Mouse (Mus musculus) liver, postnatal 0 days (tissue): ENCODE data around the gene Snapc4. TPM values are rescaled to one million over a fixed set of nuclear protein-coding genes. Genes with fewer than 3 reads are reported as not detected.

Source experiments
- ATAC-seq: fragments of 200-750 bp; cut with Nextera tagmentation; 2 replicates; pipeline ENCODE4 v1.8.0; 2017; ENCODE audit warnings: mild to moderate bottlenecking, moderate library complexity
- DNase-seq: peaks from one replicate; pipeline ENCODE4 v3.0.0-alpha.2; 2016
- H3K27ac ChIP-seq: fragments of 300-500 bp; sonication (generic); 2 replicates; pipeline ENCODE4 v1.5.1; 2014; ENCODE audit warnings: antibody characterized with exemption, moderate library complexity, mild to moderate bottlenecking, low read depth
- H3K27me3 ChIP-seq: fragments of 300-500 bp; sonication (generic); 2 replicates; pipeline ENCODE4 v1.6.1; 2014; ENCODE audit warnings: low read length, control low read depth, mixed read lengths; ENCODE audit not compliant: insufficient read depth
- H3K36me3 ChIP-seq: fragments of 300-500 bp; sonication (generic); replicated peaks from 2 replicates; pipeline ENCODE4 v1.6.1; 2014; ENCODE audit warnings: mild to moderate bottlenecking, control low read depth, low read length, moderate library complexity, mixed read lengths; ENCODE audit not compliant: insufficient read depth
- H3K4me1 ChIP-seq: fragments of 300-500 bp; sonication (generic); 2 replicates; pipeline ENCODE4 v1.6.1; 2014; ENCODE audit warnings: antibody characterized with exemption, mild to moderate bottlenecking, control low read depth; ENCODE audit not compliant: insufficient read depth
- H3K4me2 ChIP-seq: fragments of 300-500 bp; sonication (generic); 2 replicates; pipeline ENCODE4 v1.6.1; 2014; ENCODE audit warnings: low read depth, mild to moderate bottlenecking, low read length, moderate library complexity, mixed read lengths
- H3K4me3 ChIP-seq: fragments of 300-500 bp; sonication (generic); 2 replicates; pipeline ENCODE4 v1.5.1; 2014; ENCODE audit warnings: low read depth, low read length
- H3K9ac ChIP-seq: fragments of 300-500 bp; sonication (generic); replicated peaks from 2 replicates; pipeline ENCODE4 v1.6.1; 2014; ENCODE audit warnings: mild to moderate bottlenecking, moderate library complexity
- H3K9me3 ChIP-seq: fragments of 300-500 bp; sonication (generic); 2 replicates; pipeline ENCODE4 v1.6.1; 2016; ENCODE audit warnings: mild to moderate bottlenecking, control low read depth, low read length, mixed read lengths
- CTCF ChIP-seq: sonication (generic); IDR thresholded peaks from 2 replicates; pipeline ENCODE4 v1.5.1; 2016; ENCODE audit warnings: antibody characterized with exemption, low read depth
- EP300 ChIP-seq: IDR thresholded peaks from 2 replicates; pipeline ENCODE4 v1.6.1; 2016; ENCODE audit warnings: antibody characterized with exemption, low read depth, mild to moderate bottlenecking
- WGBS: fragments of 180-500 bp; shearing (Covaris S2); extraction: QIAGEN DNeasy Blood & Tissue Kit; methylation state at CpG from one replicate; pipeline ENCODE4 v1.1.7; 2014; ENCODE audit not compliant: insufficient replicate concordance; 5-methylcytosine and 5-hydroxymethylcytosine counted together
- polyA plus RNA-seq: library from polyadenylated mRNA; unstranded; fragments of >200 nt; fragmentation: Nextera tagmentation; extraction: Ambion mirVana; gene quantifications from 2 replicates; pipeline ENCODE4 v1.2.1, GENCODE M21; 2015

Snapc4 gene
- polyA plus RNA-seq, 1 experiment from 2014 or later = 5.5 TPM

DNA sequence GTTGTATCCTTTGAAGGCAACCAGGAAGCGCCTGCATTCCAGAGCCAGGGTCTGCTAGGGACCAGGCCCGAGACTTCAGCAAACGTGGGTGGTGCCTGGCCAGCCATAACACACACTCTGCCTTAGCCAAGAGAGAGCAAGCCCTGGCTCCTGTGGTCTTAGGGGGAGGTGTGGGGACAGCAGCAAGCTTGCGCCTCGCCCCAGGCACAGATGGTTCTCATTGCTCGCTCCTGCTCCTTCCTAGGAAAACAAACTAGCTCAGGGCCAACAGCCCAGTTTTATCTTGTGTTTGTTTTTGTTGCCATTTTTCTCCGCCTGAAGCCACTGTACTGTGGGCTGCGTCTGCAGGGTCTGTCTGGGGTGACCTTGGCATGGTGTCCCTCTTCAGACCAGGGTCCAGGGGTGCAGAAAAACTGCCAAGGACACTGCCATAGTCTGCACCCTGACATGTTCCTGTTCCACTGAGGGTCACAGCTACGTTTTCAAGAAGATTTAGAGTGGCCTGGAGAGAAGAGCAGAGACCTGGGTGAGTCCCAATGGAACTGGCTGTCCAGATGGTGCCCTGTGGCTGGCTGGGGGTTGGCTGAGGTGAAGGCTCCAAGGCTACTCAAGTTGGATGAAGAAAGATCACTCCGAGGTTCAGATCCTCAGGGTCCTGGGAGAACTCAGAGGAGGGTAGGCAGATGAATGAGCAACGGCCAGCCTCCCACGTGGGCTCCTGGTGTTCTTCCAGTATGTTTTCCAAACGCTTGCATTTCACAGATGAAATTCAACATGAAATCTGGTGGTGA, 66.0 kb downstream of the Snapc4 start:
- TF ChIP-seq CTCF = no peak
- TF ChIP-seq EP300 = no peak
- peak overlapping the region; percentile 96 for H3K4me2 ChIP-seq
- DNase-seq = no peak
- no peak overlapping the region for H3K9ac ChIP-seq
- H3K27ac ChIP-seq = peak overlapping the region; percentile 60; the same call in 1 of the 2 replicates
- no peak overlapping the region for H3K4me3 ChIP-seq
- no peaks in the 10 kb centered on the region for H3K9me3 ChIP-seq
- no peaks in the 10 kb centered on the region for H3K36me3 ChIP-seq
- no peaks in the 10 kb centered on the region; the same call in 1 of the 2 replicates for H3K4me1 ChIP-seq
- no peak for ATAC-seq
- 59% methylated on average over 13 of the region's 13 CpGs for WGBS
- no peaks in the 10 kb centered on the region for H3K27me3 ChIP-seq

GRCm38 (mm10) chr2:26313394-26313793, 67.1 kb downstream of the Snapc4 start:
- Histone ChIP-seq H3K4me1 (no peaks in the 10 kb centered on the region; the same call in 1 of the 2 replicates), H3K4me2 (no peak overlapping the region), H3K36me3 (no peaks in the 10 kb centered on the region), H3K9me3 (no peaks in the 10 kb centered on the region), H3K27ac (no peak overlapping the region), H3K27me3 (no peaks in the 10 kb centered on the region), H3K4me3 (no peak overlapping the region), H3K9ac (no peak overlapping the region)
- DNase-seq (no peak), ATAC-seq (no peak)
- 71% methylated on average over 1 of the region's 1 CpGs for WGBS
- TF ChIP-seq EP300 (no peak), CTCF (no peak)

- ATAC-seq (no peak), DNase-seq (no peak)
- Histone ChIP-seq H3K4me1 (no peaks in the 10 kb centered on the region; the same call in 1 of the 2 replicates), H3K4me3 (no peak overlapping the region), H3K36me3 (no peaks in the 10 kb centered on the region), H3K4me2 (no peak overlapping the region), H3K27me3 (no peaks in the 10 kb centered on the region), H3K9me3 (no peaks in the 10 kb centered on the region), H3K9ac (no peak overlapping the region), H3K27ac (no peak overlapping the region)
- TF ChIP-seq CTCF = peak; percentile 48
- TF ChIP-seq EP300 = no peak
- 49% methylated on average over 2 of the region's 2 CpGs for WGBS
Observed at GRCm38 (mm10) chr2:26312812-26313211, 67.6 kb downstream of the Snapc4 start.

Other genes starting within 250 kb of the Snapc4 start
- not detected in 2 replicates for gene Lhx3, start 172.4 kb downstream of the Snapc4 start, polyA plus RNA-seq
- gene Qsox2, start 143.1 kb downstream of the Snapc4 start, polyA plus RNA-seq = 3.7 and 4.1 TPM in 2 replicates
- gene Ccdc187, start 86.1 kb downstream of the Snapc4 start, polyA plus RNA-seq = 0.01 TPM in 1 of 2 replicates, not detected in the other
- gene Gpsm1, start 65.1 kb downstream of the Snapc4 start, polyA plus RNA-seq = 1.9 TPM in 2 replicates
- gene Dnlz, start 28.5 kb downstream of the Snapc4 start, polyA plus RNA-seq = 7.5 and 7.9 TPM in 2 replicates
- 2.1 and 2.2 TPM in 2 replicates for gene Card9, start 19.7 kb downstream of the Snapc4 start, polyA plus RNA-seq
- gene Entr1, start 8.7 kb upstream of the Snapc4 start, polyA plus RNA-seq = 28.0 and 29.0 TPM in 2 replicates
- gene Pmpca, start 8.7 kb upstream of the Snapc4 start, polyA plus RNA-seq = 38.8 and 41.3 TPM in 2 replicates
- 3.3 and 3.4 TPM in 2 replicates for gene Inpp5e, start 28.6 kb upstream of the Snapc4 start, polyA plus RNA-seq
- 7.8 and 8.0 TPM in 2 replicates for gene Sec16a, start 64.6 kb upstream of the Snapc4 start, polyA plus RNA-seq
- 2.0 and 2.1 TPM in 2 replicates for gene Notch1, start 136.0 kb upstream of the Snapc4 start, polyA plus RNA-seq
- 49.6 and 53.0 TPM in 2 replicates for gene Egfl7, start 199.4 kb upstream of the Snapc4 start, polyA plus RNA-seq
- gene Gm20532, start 206.0 kb upstream of the Snapc4 start, polyA plus RNA-seq = not detected in 2 replicates
- gene Agpat2, start 223.8 kb upstream of the Snapc4 start, polyA plus RNA-seq = 215 and 221 TPM in 2 replicates
- 0.48 and 0.56 TPM in 2 replicates for gene Fam69b, start 247.8 kb upstream of the Snapc4 start, polyA plus RNA-seq